Mouse (Mus musculus): ENCODE results near the gene Cenpn. TPM values are rescaled to one million over a fixed set of nuclear protein-coding genes. Genes with fewer than 3 reads are reported as not detected.

The Cenpn gene
- 5.5 and 6.7 TPM in 2 replicates for polyA plus RNA-seq (2012)

DNA sequence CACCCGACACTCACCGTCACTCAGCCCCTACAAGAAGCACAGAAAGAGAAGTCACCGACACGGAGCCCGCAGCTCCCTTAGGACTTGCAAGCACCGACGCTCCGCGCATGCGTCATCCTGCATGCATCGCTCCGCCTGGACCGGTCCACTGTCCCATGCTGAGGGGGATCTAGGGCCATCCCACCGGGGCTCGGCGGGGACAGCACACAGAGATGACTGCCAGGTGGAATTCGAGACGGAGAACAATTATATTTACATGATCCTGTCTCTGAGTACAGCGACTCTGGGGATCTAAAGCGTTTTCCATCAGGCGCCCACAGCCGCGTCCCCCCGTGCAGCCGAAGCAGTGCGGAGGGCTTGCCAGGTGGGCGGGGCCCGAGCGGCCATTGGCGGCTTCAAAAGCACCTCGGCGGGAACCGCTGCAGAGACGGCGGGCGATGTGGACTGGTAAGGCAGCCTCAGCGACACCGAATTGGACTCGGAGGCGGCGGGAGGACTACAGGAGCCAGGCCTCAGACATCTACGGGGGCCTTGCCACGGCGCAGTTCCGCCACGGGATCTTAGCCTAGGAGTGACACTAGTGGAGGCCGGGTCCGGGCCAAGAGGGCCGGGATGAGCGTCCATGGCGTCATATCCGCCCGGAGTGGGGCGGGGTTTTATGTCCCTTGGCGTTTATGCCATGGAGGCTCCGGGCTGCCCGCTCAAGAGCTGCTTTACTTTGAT is at the start of gene Cenpn, which contains the start of gene Cmc2:
Gene Cenpn, plus strand, starts transcription at position 394 of the 723 bp plus-strand sequence.
Gene Cmc2, minus strand, starts transcription at position 119 of the 723 bp plus-strand sequence.

DNA sequence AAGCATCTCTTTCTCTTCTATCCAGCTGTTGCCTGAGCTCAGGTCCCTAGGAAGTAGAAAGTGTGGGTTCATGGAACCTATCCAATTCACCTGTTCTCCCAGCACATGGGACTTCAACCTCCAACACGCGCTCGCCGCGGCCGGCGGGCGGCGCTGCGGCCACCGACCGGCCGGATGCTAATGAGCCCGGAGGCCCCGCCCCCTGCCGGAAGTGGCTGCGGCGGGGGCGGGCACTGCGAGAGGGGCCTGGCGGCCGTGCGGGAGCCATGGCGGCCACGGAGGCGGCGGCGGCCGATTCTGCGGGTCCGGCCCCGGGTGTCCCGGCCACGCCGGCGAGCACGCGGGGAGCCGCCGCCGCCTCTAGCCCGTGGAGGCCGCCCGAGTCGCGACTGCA is 21.6 kb downstream of the Cenpn start, which contains the start of gene Atmin:
Gene Atmin, plus strand, starts transcription at position 233 of the 394 bp plus-strand sequence.

DNA sequence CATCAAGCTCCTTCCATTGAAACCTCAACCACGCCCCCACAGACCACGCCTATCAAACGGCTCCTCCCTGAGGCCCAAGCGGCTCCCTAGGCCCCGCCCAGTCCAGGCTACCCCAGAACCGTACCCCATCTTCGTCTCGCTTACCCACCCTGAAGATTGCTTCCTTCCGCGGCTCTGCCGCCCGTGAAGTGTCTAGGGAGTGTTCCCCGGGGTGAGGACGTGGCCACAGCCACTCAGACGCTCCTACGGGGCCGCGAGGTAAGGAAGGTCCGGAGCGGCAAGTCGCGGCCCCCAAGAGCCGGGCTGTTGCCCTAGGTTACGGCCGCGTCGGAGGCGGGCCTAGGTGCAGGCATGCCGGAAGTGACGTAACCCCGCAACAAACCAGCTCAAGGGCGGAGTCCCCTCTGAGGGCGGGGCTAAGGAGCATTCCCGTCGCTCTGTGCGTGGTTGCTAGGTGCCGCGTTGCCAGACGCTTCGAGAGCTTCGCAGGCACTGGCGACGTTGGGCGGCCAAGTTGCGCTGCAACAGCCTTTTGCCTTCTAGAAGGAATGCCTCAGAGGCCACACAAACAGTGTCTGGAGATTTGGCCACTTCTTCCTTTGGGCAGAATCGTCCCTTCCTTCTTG is 57.2 kb downstream of the Cenpn start, which contains the start of gene 1700030J22Rik:
Gene 1700030J22Rik, minus strand, starts transcription at position 329 of the 626 bp plus-strand sequence.

Other genes with a start within 250 kb of the Cenpn start
- gene Cdyl2, start 188.7 kb upstream of the Cenpn start, polyA plus RNA-seq (2012) = 2.9 and 3.3 TPM in 2 replicates
- 38.7 and 40.3 TPM in 2 replicates for gene Cmc2, start 275 bp upstream of the Cenpn start, polyA plus RNA-seq (2012)
- gene Atmin, start 21.7 kb downstream of the Cenpn start, polyA plus RNA-seq (2012) = 4.5 and 6.1 TPM in 2 replicates
- gene 1700030J22Rik, start 57.2 kb downstream of the Cenpn start, polyA plus RNA-seq (2012) = 0.63 and 0.92 TPM in 2 replicates
- 12.2 and 12.9 TPM in 2 replicates for gene Gcsh, start 71.8 kb downstream of the Cenpn start, polyA plus RNA-seq (2012)
- 0.09 and 0.45 TPM in 2 replicates for gene Pkd1l2, start 160.7 kb downstream of the Cenpn start, polyA plus RNA-seq (2012)
- 0.04 TPM in 1 of 2 replicates, not detected in the other for gene Bco1, start 174.1 kb downstream of the Cenpn start, polyA plus RNA-seq (2012)
- gene Gan, start 236.4 kb downstream of the Cenpn start, polyA plus RNA-seq (2012) = 1.4 and 1.5 TPM in 2 replicates